In genomic region chr10:108184763-108185162, GRCm38 (mm10) we compare ENCODE assay signal across 16 mouse cellular contexts. TPM values are rescaled to one million over a fixed set of nuclear protein-coding genes. Genes with fewer than 3 reads are reported as not detected.
DNase-seq lines count a peak whose midpoint lies in the region; ATAC-seq lines count a peak whose summit lies in the region.
"Had no signal": no experiment of that assay in that cellular context is flagged by ENCODE, and none has a peak within 500 bp of the region (broad histone marks: within the 10 kb centered on the region; RNA-seq: fewer than 3 reads in every experiment).

No protein-coding gene starts in this region.

- 67% methylated on average over 8 of the region's 8 CpGs for WGBS in heart, embryonic 13.5 days
- WGBS in lung, embryonic 15.5 days, result 57% methylated on average over 8 of the region's 8 CpGs
- 31% methylated on average over 8 of the region's 8 CpGs for WGBS in embryonic facial prominence, embryonic 15.5 days

- no peak for ATAC-seq in heart, embryonic 13.5 days (ENCODE audit: extremely low read depth, insufficient number of reproducible peaks, low FRiP score, low TSS enrichment)
- ATAC-seq in lung, embryonic 15.5 days (ENCODE audit: borderline replicate concordance, extremely low read depth, low FRiP score, low TSS enrichment), result no peak
- ATAC-seq in embryonic facial prominence, embryonic 15.5 days (ENCODE audit: insufficient number of reproducible peaks, low FRiP score, low TSS enrichment, low read depth), result no peak
- ATAC-seq: CD4-positive, CD25-positive, alpha-beta regulatory T cell, adult 4 months; liver, postnatal 0 days had no signal

- H3K36me3 ChIP-seq in heart, embryonic 13.5 days, result peaks cover 8% of the 10 kb centered on the region; the same call in 1 of the 2 replicates
- no peaks in the 10 kb centered on the region for H3K36me3 ChIP-seq in lung, embryonic 15.5 days
- no peaks in the 10 kb centered on the region for H3K36me3 ChIP-seq in embryonic facial prominence, embryonic 15.5 days
- H3K36me3 ChIP-seq: limb, embryonic 15.5 days had no signal

- H3K9ac ChIP-seq in heart, embryonic 13.5 days, result no peak overlapping the region
- H3K9ac ChIP-seq in lung, embryonic 15.5 days, result no peak overlapping the region
- H3K9ac ChIP-seq in embryonic facial prominence, embryonic 15.5 days, result no peak overlapping the region
- H3K9ac ChIP-seq: limb, embryonic 15.5 days; liver, postnatal 0 days had no signal

- no peak for DNase-seq in heart, adult 18-20 months
- DNase-seq in lung, postnatal 25 days (ENCODE audit: low spot score), result no peak
- DNase-seq in 3T3-L1 (ENCODE audit: low read depth, low spot score), result peak; percentile 68
- no peak for DNase-seq in thymus, adult 18-20 months
- DNase-seq in gastrocnemius, postnatal 10 days, result no peak
- DNase-seq: adrenal gland, postnatal 14 days; cerebellum, adult 2 months; heart, postnatal 36 days; kidney, adult 2 months; liver, postnatal 0 days had no signal

- peaks cover 61% of the 10 kb centered on the region for H3K4me1 ChIP-seq in heart, embryonic 13.5 days
- peaks cover 8% of the 10 kb centered on the region for H3K4me1 ChIP-seq in lung, embryonic 15.5 days
- peaks cover 15% of the 10 kb centered on the region; the same call in 1 of the 2 replicates for H3K4me1 ChIP-seq in embryonic facial prominence, embryonic 15.5 days

- H3K9me3 ChIP-seq in heart, embryonic 13.5 days, result no peaks in the 10 kb centered on the region
- H3K9me3 ChIP-seq in lung, embryonic 15.5 days, result no peaks in the 10 kb centered on the region
- H3K9me3 ChIP-seq in embryonic facial prominence, embryonic 15.5 days (replicated peaks), result no peaks in the 10 kb centered on the region
- H3K9me3 ChIP-seq: limb, embryonic 15.5 days had no signal

- H3K27ac ChIP-seq in heart, embryonic 13.5 days (replicated peaks), result 0 out of 2 replicates have a peak overlapping the region, but pooled peaks have one; percentile 5
- peak overlapping the region; percentile 13; the same call in 1 of the 2 replicates for H3K27ac ChIP-seq in lung, embryonic 15.5 days
- 0 out of 2 replicates have a peak overlapping the region, but pooled peaks have one; percentile 44 for H3K27ac ChIP-seq in embryonic facial prominence, embryonic 15.5 days (replicated peaks)
- H3K27ac ChIP-seq: limb, embryonic 15.5 days had no signal

- H3K27me3 ChIP-seq in heart, embryonic 13.5 days (replicated peaks), result no peaks in the 10 kb centered on the region
- no peaks in the 10 kb centered on the region for H3K27me3 ChIP-seq in lung, embryonic 15.5 days
- no peaks in the 10 kb centered on the region for H3K27me3 ChIP-seq in embryonic facial prominence, embryonic 15.5 days
- H3K27me3 ChIP-seq: limb, embryonic 15.5 days had no signal

- H3K4me2 ChIP-seq in heart, embryonic 13.5 days, result no peak overlapping the region
- H3K4me2 ChIP-seq in lung, embryonic 15.5 days, result no peak overlapping the region
- no peak overlapping the region for H3K4me2 ChIP-seq in embryonic facial prominence, embryonic 15.5 days (replicated peaks)
- H3K4me2 ChIP-seq: limb, embryonic 15.5 days had no signal

- H3K4me3 ChIP-seq in heart, embryonic 13.5 days, result no peak overlapping the region
- no peak overlapping the region for H3K4me3 ChIP-seq in lung, embryonic 15.5 days
- no peak overlapping the region for H3K4me3 ChIP-seq in embryonic facial prominence, embryonic 15.5 days (replicated peaks)
- H3K4me3 ChIP-seq: erythroblast, embryonic 14.5 days; limb, embryonic 15.5 days had no signal

RNA-seq across cellular contexts. Expression of gene Ppp1r12a, which starts 22.8 kb away (rescaled TPM):
- 88.1 and 100.0 TPM in 2 replicates for polyA plus RNA-seq in heart, embryonic 13.5 days (2015; fragmentation: Nextera tagmentation; extraction: Ambion mirVana)
- 10 to 100 TPM; 55.4 to 59.2 TPM for total RNA-seq in heart, adult 18-20 months (2021)
- polyA plus RNA-seq in lung, embryonic 15.5 days (2015; fragmentation: Nextera tagmentation; extraction: Ambion mirVana), result 97.5 and 104 TPM in 2 replicates
- polyA plus RNA-seq in embryonic facial prominence, embryonic 15.5 days (2015; fragmentation: Nextera tagmentation; extraction: Ambion mirVana), result 81.6 and 83.9 TPM in 2 replicates
- 10 to 100 TPM; 48.7 to 65.4 TPM for total RNA-seq in gastrocnemius, postnatal 10 days (2021)
